Mouse (Mus musculus) spleen, adult 2 months (tissue): ENCODE measurements around the gene Ldhal6b.

ENCODE experiments used
- CTCF ChIP-seq: fragments of 200-500 bp; IDR thresholded peaks from 2 replicates; pipeline ENCODE4 v1.5.1; 2011; ENCODE audit warnings: mild to moderate bottlenecking, inconsistent platforms; ENCODE audit not compliant: insufficient read depth, insufficient read length, insufficient replicate concordance; ENCODE audit errors: extremely low read depth
- POLR2A ChIP-seq: fragments of 200-500 bp; IDR thresholded peaks from 2 replicates; pipeline ENCODE4 v1.6.1; 2011; ENCODE audit warnings: low read depth, low read length, inconsistent platforms

DNA sequence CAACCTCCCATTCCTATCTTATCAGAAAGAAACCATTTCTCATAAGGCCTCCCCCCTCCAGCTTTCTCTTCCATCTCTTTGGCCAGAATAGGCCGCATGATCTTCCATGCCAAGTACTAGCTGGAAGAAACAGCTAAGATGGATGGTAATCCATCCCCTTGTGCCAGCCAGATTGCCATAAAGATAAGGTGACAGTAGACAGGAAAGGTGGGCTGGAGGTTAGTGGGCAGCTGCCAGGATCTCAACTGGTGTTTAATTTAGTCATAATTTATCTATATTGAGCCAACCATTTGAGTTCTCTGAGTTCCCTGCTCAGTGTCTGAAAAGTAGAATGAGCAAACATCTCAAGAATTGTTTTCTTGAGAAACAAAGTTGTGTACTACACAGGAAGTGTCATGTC, 32.9 kb downstream of the Ldhal6b start:
- TF ChIP-seq CTCF (no peak), POLR2A (no peak)
